Mouse (Mus musculus) stomach, embryonic 14.5 days (tissue): ENCODE results near the gene Pld5. TPM values are rescaled to one million over a fixed set of nuclear protein-coding genes. Genes with fewer than 3 reads are reported as not detected.

Experiments used
- ATAC-seq: fragments of 200-750 bp; cut with Nextera tagmentation; 2 replicates; pipeline ENCODE4 v1.8.0; 2017; ENCODE audit warnings: low read depth, moderate TSS enrichment; ENCODE audit not compliant: insufficient number of reproducible peaks, insufficient read depth, low FRiP score
- H3K27ac ChIP-seq: fragments of 300-500 bp; sonication (generic); 2 replicates; pipeline ENCODE4 v1.5.1; 2014; ENCODE audit warnings: mild to moderate bottlenecking, low read length, moderate library complexity, mixed read lengths
- H3K27me3 ChIP-seq: fragments of 300-500 bp; sonication (generic); 2 replicates; pipeline ENCODE4 v1.6.1; 2014; ENCODE audit warnings: low read length, control low read depth, mixed read lengths; ENCODE audit not compliant: control insufficient read depth, insufficient read depth
- H3K36me3 ChIP-seq: fragments of 300-500 bp; sonication (generic); 2 replicates; pipeline ENCODE4 v1.6.1; 2014; ENCODE audit warnings: mild to moderate bottlenecking, control low read depth, low read length, moderate library complexity, mixed read lengths; ENCODE audit not compliant: control insufficient read depth, insufficient read depth
- H3K4me1 ChIP-seq: fragments of 300-500 bp; sonication (generic); 2 replicates; pipeline ENCODE4 v1.6.1; 2014; ENCODE audit warnings: low read length, control low read depth, mixed read lengths; ENCODE audit not compliant: control insufficient read depth, insufficient read depth
- H3K4me2 ChIP-seq: fragments of 300-500 bp; sonication (generic); replicated peaks from 2 replicates; pipeline ENCODE4 v1.6.1; 2014; ENCODE audit warnings: low read depth, low read length, control low read depth
- H3K4me3 ChIP-seq: fragments of 300-500 bp; sonication (generic); 2 replicates; pipeline ENCODE4 v1.5.1; 2014; ENCODE audit warnings: low read depth, low read length, control low read depth
- H3K9ac ChIP-seq: fragments of 300-500 bp; sonication (generic); replicated peaks from 2 replicates; pipeline ENCODE4 v1.6.1; 2014; ENCODE audit warnings: low read depth, mild to moderate bottlenecking, control low read depth, low read length, moderate library complexity, mixed read lengths
- H3K9me3 ChIP-seq: fragments of 300-500 bp; sonication (generic); 2 replicates; pipeline ENCODE4 v1.6.1; 2016; ENCODE audit warnings: low read depth, low read length, control low read depth; ENCODE audit not compliant: control insufficient read depth
- WGBS: fragments of 180-500 bp; shearing (Covaris S2); extraction: QIAGEN DNeasy Blood & Tissue Kit; methylation state at CpG from one replicate; pipeline ENCODE4 v1.1.7; 2014; 5-methylcytosine and 5-hydroxymethylcytosine counted together
- polyA plus RNA-seq: library from polyadenylated mRNA; unstranded; fragments of >200 nt; fragmentation: Nextera tagmentation; extraction: Ambion mirVana; gene quantifications from 2 replicates; pipeline ENCODE4 v1.2.1, GENCODE M21; 2014

Gene Pld5
- polyA plus RNA-seq, 1 experiment from 2014 or later, result 1.2 TPM

DNA sequence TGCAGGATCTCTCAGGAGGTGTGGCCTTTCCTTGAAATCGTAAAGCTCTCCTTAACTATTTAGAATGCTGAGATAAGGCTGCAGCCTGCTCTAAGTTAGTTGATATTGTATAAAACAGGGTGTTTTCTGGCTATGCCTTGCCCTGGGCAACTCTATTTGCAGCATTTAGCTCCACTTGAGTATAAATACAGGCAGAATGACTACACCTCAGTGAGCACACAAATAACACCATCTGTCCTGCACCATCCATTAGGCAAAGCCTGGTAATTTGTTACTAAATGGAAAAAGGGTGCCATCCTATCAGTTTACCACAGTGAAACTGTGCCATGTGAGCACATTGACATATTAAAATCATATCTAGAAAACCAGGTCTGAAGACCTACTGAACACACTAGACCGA lies 149.3 kb downstream of the Pld5 start:
- no peak overlapping the region for H3K4me3 ChIP-seq
- WGBS, result 59% methylated on average over 2 of the region's 2 CpGs
- no peaks in the 10 kb centered on the region for H3K36me3 ChIP-seq
- no peaks in the 10 kb centered on the region for H3K9me3 ChIP-seq
- ATAC-seq, result no peak
- H3K4me2 ChIP-seq, result no peak overlapping the region
- H3K27me3 ChIP-seq, result no peaks in the 10 kb centered on the region
- no peak overlapping the region for H3K9ac ChIP-seq
- H3K4me1 ChIP-seq, result no peaks in the 10 kb centered on the region
- H3K27ac ChIP-seq, result no peak overlapping the region

DNA sequence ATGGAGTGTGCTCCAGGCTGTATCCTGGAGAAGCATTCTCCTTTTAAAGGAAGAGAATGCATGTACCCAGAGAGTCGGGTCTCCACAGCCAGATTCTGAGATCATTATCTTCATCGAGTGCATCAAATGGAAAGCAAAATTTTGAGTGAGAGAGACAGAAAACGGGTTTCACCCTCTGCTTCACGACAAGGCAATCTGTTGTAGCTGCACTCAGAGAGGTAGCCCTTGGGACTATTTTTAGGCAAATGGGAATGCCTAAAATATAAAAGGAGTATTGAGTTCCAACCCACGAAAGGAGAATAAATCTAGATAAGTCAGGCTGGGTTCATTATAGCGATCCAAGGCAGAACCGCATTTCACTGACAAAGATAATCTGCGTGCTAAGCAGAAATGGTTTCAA lies 150.7 kb downstream of the Pld5 start:
- Histone ChIP-seq H3K4me2 (no peak overlapping the region), H3K4me1 (no peaks in the 10 kb centered on the region), H3K4me3 (no peak overlapping the region), H3K27me3 (no peaks in the 10 kb centered on the region), H3K27ac (no peak overlapping the region), H3K9me3 (no peaks in the 10 kb centered on the region), H3K36me3 (no peaks in the 10 kb centered on the region), H3K9ac (no peak overlapping the region)
- no peak for ATAC-seq
- 64% methylated on average over 8 of the region's 8 CpGs for WGBS

DNA sequence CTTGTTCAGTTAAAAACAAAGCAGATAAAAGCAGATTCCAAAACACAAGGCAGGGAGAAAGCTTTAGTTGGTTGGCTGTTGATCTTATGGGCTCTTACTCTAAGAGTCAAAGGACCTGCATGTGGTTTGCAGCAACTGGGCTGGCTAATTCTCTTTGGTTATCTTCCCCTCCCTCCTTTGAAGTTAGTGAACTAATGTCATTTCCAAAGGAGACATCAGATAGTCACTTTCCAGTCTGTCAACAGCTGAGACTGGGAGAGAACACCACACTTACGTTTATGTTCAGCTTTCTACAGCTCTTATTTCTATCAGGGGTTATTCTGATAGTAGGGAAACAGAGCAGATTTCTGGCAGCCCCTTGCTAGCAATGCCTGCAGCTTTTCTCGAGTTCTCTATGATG lies 151.3 kb downstream of the Pld5 start:
- 34% methylated on average over 2 of the region's 2 CpGs for WGBS
- no peak for ATAC-seq
- H3K27me3 ChIP-seq, result no peaks in the 10 kb centered on the region

DNA sequence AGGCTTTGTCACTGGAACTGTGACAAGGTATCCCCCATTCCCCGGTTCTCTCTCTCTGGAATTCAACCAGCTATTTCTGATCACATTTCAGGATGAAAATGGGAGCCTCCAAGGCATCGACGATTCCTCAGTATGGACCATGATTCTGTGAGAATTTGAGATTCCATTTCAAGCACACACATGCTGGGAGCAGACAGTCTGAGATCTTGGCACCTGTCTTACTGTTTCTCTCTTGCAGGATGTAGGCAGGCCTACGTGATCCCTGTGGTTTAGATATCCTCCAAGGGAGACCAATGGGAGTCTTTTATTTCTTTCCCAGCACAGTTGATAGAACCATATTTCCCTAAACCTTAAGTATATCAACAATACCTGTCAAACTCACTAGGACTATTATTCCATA lies 159.5 kb downstream of the Pld5 start:
- ATAC-seq, result no peak
- 88% methylated on average over 4 of the region's 4 CpGs for WGBS

More for the DNA sequence above, 151.3 kb downstream of the Pld5 start:
- H3K9me3 ChIP-seq, result no peaks in the 10 kb centered on the region
- H3K36me3 ChIP-seq, result no peaks in the 10 kb centered on the region
- H3K9ac ChIP-seq, result no peak overlapping the region
- H3K4me3 ChIP-seq, result no peak overlapping the region
- no peaks in the 10 kb centered on the region for H3K4me1 ChIP-seq
- H3K4me2 ChIP-seq, result no peak overlapping the region
- no peak overlapping the region for H3K27ac ChIP-seq

DNA sequence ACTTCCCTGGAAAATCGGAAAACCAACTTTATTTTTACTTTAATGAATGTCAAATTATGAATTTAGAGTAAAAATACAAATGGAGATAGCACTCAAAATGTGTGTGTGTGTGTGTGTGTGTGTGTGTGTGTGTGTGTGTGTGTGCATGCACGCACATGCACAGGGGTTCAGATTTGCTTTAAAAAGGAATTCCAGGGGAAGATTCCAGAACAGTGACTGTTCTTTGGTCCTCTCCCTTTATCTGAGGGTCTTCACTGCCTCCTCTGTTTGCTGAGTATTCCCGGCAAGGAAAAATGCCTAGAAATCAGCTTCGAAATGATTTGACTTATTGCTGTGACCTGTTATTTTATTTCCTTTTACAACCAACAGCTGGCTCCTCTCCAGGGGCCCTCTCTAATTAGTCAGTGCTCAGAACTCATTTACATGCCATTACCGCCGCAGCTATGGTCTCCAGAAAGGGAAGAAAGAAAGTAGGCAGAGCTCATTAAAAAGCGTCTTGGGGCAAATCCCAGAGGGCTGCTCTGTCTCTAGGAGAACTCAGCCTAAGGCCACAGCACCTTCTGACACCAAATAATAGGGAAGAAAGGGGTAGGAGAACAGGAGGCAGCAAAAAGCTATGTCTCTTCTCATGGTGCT lies 176.3 kb downstream of the Pld5 start:
- Histone ChIP-seq H3K4me3 (no peak overlapping the region), H3K27me3 (no peaks in the 10 kb centered on the region), H3K36me3 (no peaks in the 10 kb centered on the region), H3K9ac (no peak overlapping the region), H3K9me3 (no peaks in the 10 kb centered on the region), H3K4me1 (no peaks in the 10 kb centered on the region), H3K4me2 (no peak overlapping the region), H3K27ac (no peak overlapping the region)
- 38% methylated on average over 7 of the region's 7 CpGs for WGBS
- ATAC-seq, result no peak

More for the DNA sequence above, 159.5 kb downstream of the Pld5 start:
- no peaks in the 10 kb centered on the region for H3K36me3 ChIP-seq
- H3K9me3 ChIP-seq, result no peaks in the 10 kb centered on the region
- no peaks in the 10 kb centered on the region for H3K27me3 ChIP-seq
- no peak overlapping the region for H3K4me2 ChIP-seq
- H3K27ac ChIP-seq, result no peak overlapping the region
- H3K9ac ChIP-seq, result no peak overlapping the region
- H3K4me1 ChIP-seq, result no peaks in the 10 kb centered on the region
- no peak overlapping the region for H3K4me3 ChIP-seq

DNA sequence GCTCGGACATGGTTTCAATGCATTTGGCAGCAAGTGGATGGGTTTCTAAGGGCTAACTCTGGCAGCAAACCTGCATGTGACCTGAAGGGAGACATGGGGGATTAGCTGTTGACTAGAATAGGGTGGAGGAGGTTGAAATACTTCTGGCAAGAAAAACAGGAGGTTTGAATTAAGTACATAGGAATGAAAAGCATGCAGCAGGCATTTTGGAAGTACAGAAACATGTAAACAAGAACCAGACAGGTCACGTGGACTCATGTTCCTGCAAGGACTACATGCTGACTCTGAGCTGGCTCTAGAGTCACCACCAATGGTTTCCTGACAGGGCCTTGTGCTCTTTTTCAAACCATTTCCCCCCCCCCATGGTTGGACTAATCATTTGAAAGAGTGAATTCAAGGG lies 183.0 kb downstream of the Pld5 start:
- ATAC-seq, result no peak
- H3K4me3 ChIP-seq, result no peak overlapping the region
- no peak overlapping the region for H3K4me2 ChIP-seq
- H3K9ac ChIP-seq, result no peak overlapping the region
- no peaks in the 10 kb centered on the region for H3K27me3 ChIP-seq
- no peaks in the 10 kb centered on the region for H3K36me3 ChIP-seq
- H3K4me1 ChIP-seq, result no peaks in the 10 kb centered on the region
- H3K9me3 ChIP-seq, result no peaks in the 10 kb centered on the region
- H3K27ac ChIP-seq, result no peak overlapping the region
- WGBS, result 49% methylated on average over 2 of the region's 2 CpGs

DNA sequence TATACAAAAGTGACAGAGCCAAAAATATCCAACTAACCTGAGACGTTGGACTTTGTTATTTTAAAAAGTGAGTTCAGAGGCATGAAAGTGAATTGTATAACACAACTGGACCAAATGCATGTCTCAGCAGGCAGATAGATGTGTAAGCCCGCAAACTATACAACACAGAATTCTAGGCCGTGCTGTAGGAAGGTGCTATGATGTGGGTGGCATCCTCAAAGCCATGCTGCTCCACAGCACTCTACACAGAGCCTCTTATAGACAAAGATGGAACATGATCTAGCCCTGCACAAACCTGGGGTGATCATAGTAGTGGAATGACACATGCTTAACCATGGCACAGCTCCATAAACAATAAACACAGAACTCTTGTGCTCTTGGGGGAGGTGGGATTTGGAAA lies 185.7 kb downstream of the Pld5 start:
- WGBS, result 78% methylated on average over 3 of the region's 3 CpGs
- no peak overlapping the region for H3K9ac ChIP-seq
- H3K9me3 ChIP-seq, result no peaks in the 10 kb centered on the region
- H3K27ac ChIP-seq, result no peak overlapping the region
- H3K4me2 ChIP-seq, result no peak overlapping the region
- H3K4me3 ChIP-seq, result no peak overlapping the region
- H3K36me3 ChIP-seq, result no peaks in the 10 kb centered on the region
- no peaks in the 10 kb centered on the region for H3K4me1 ChIP-seq
- H3K27me3 ChIP-seq, result no peaks in the 10 kb centered on the region
- no peak for ATAC-seq

DNA sequence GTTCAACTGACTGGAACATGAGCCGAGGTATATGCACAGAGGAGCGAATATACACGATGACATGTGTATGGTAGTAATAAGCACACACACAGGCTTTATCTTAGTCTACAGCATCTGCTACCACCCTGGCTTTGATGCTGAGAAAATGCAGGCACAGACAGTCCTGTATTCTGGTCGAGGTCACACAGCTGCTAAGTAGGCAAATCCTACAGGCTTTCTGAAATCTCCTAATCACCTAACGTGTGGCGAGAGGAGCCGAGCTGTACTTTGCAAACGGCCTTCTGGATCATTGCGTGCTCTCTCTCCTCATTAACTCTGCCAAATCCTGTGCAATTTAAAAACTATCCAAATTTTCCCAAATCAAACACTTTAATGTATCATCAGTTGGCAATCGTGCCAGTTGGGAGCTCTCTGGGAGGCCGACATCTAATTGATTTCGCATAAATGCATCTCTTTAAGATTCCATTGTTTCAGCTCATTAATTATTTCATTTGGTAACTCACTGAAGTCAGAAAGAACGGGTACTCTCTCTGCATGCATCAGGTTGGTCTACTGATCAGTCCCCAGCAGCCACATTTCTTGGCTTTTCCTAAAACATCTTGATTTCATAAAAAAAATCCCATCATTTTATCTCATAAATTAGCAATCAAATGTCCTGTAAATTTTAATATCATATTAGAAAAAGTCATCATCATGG lies 189.0 kb downstream of the Pld5 start:
- ATAC-seq, result no peak
- WGBS, result 81% methylated on average over 13 of the region's 13 CpGs

DNA sequence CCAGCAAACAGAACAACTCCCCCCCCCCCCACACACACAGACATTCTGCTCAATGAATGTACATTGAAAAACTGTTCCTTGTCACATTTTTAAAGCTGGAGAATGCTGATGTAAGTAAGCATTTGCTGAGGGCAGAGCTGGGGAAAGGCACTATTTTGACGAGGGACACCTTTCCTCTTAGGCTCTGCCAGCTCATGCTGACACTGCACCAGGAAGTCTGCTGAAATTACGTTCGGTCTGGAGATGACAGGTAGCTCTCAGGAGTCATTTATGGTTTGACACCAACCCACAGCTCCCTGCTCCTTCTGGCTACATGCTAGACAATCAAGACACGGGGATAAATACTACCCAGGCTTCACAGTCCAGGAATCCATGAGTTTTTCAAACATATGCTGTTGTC lies 192.8 kb downstream of the Pld5 start:
- no peaks in the 10 kb centered on the region for H3K27me3 ChIP-seq
- H3K36me3 ChIP-seq, result no peaks in the 10 kb centered on the region
- H3K4me2 ChIP-seq, result no peak overlapping the region
- no peak overlapping the region for H3K9ac ChIP-seq
- H3K9me3 ChIP-seq, result no peaks in the 10 kb centered on the region
- no peak for ATAC-seq
- 18% methylated on average over 4 of the region's 4 CpGs for whole genome bisulfite sequencing
- H3K4me1 ChIP-seq, result no peaks in the 10 kb centered on the region
- no peak overlapping the region for H3K4me3 ChIP-seq
- H3K27ac ChIP-seq, result no peak overlapping the region

More for the DNA sequence above, 189.0 kb downstream of the Pld5 start:
- Histone ChIP-seq H3K36me3 (no peaks in the 10 kb centered on the region), H3K4me3 (no peak overlapping the region), H3K9ac (no peak overlapping the region), H3K27ac (no peak overlapping the region), H3K27me3 (no peaks in the 10 kb centered on the region), H3K4me2 (no peak overlapping the region), H3K9me3 (no peaks in the 10 kb centered on the region), H3K4me1 (no peaks in the 10 kb centered on the region)
